Mouse (Mus musculus) common myeloid progenitor, adult 5-6 weeks (primary cell): ENCODE data around the gene Paqr3. TPM values are rescaled to one million over a fixed set of nuclear protein-coding genes. Genes with fewer than 3 reads are reported as not detected.

Experiments used
- total RNA-seq: library from RNA; stranded (forward); fragments of 200-1000, 187-1606 nt; gene quantifications from 2 replicates; pipeline ENCODE4 v1.2.3, GENCODE M21; 2017

Paqr3 gene
- total RNA-seq, 1 experiment from 2014 or later: 2.9 TPM

Other genes with a start within 250 kb of the Paqr3 start
- gene Bmp2k, start 113.9 kb downstream of the Paqr3 start, total RNA-seq: 24.6 and 29.1 TPM in 2 replicates